Mouse (Mus musculus) spleen, adult 2 months (tissue): Measurements from ENCODE around the gene Fut11. TPM values are rescaled to one million over a fixed set of nuclear protein-coding genes. Genes with fewer than 3 reads are reported as not detected.
A peak's percentile ranks its signal among the peaks of the same experiment; 100 is the strongest.

Experiments used
- DNase-seq, 2 experiments: peaks; one replicate each; pipeline versions ENCODE4 v3.0.0 to v3.0.0-alpha.2; 2012 to 2021; ENCODE audit warnings: low spot score in 2 of 2, low read depth in 1 of 2
- H3K27ac ChIP-seq: fragments of 200-500 bp; 2 replicates; pipeline ENCODE4 v1.5.1; 2012; ENCODE audit warnings: low read length, inconsistent platforms; ENCODE audit not compliant: insufficient read depth
- H3K27me3 ChIP-seq: fragments of 200-500 bp; 2 replicates; pipeline ENCODE4 v1.6.1; 2012; ENCODE audit warnings: mild to moderate bottlenecking, moderate library complexity, low read length, inconsistent platforms; ENCODE audit not compliant: control insufficient read depth, insufficient read depth
- H3K36me3 ChIP-seq: fragments of 200-500 bp; 2 replicates; pipeline ENCODE4 v1.6.1; 2012; ENCODE audit warnings: mild to moderate bottlenecking, low read length, inconsistent platforms; ENCODE audit not compliant: control insufficient read depth, insufficient read depth
- H3K4me1 ChIP-seq: fragments of 200-500 bp; 2 replicates; pipeline ENCODE4 v1.6.1; 2011; ENCODE audit warnings: inconsistent platforms; ENCODE audit not compliant: control insufficient read depth, insufficient read depth, insufficient read length
- H3K4me3 ChIP-seq: fragments of 200-500 bp; 2 replicates; pipeline ENCODE4 v1.5.1; 2011; ENCODE audit warnings: mild to moderate bottlenecking, inconsistent platforms; ENCODE audit not compliant: insufficient read depth, insufficient read length; ENCODE audit errors: extremely low read depth
- CTCF ChIP-seq: fragments of 200-500 bp; IDR thresholded peaks from 2 replicates; pipeline ENCODE4 v1.5.1; 2011; ENCODE audit warnings: mild to moderate bottlenecking, inconsistent platforms; ENCODE audit not compliant: insufficient read depth, insufficient read length, insufficient replicate concordance; ENCODE audit errors: extremely low read depth
- POLR2A ChIP-seq: fragments of 200-500 bp; IDR thresholded peaks from 2 replicates; pipeline ENCODE4 v1.6.1; 2011; ENCODE audit warnings: low read depth, low read length, inconsistent platforms
- WGBS: fragments of 180-500 bp; shearing (Covaris S2); methylation state at CpG from one replicate; pipeline ENCODE4 v1.1.7; 2018; 5-methylcytosine and 5-hydroxymethylcytosine counted together
- polyA plus RNA-seq: library from polyadenylated mRNA; depleted of rRNA; stranded (reverse); fragments of >200 nt; gene quantifications from 2 replicates; pipeline ENCODE4 v1.2.3, GENCODE M21; 2012; rRNA removed

Gene Fut11
- 10.5 and 20.8 TPM in 2 replicates for polyA plus RNA-seq

- peaks cover 25% of the 10 kb centered on the region for H3K36me3 ChIP-seq
- under 1% methylated on average over 107 of the region's 111 CpGs for WGBS
- DNase-seq, result peak; percentile 72 to 80
These were observed at the start of gene Fut11 for GRCm38 (mm10) chr14:20694884-20695760. Fut11 (plus strand) TSS chr14:20694968.

GRCm38 (mm10) chr14:20645547-20645946 lies 49.2 kb upstream of the Fut11 start:
- H3K27ac ChIP-seq, result no peak overlapping the region
- H3K27me3 ChIP-seq, result no peaks in the 10 kb centered on the region
- WGBS, result 58% methylated on average over 3 of the region's 3 CpGs
- no peak for TF ChIP-seq CTCF
- TF ChIP-seq POLR2A, result no peak
- H3K36me3 ChIP-seq, result no peaks in the 10 kb centered on the region
- no peaks in the 10 kb centered on the region for H3K4me1 ChIP-seq
- DNase-seq, result no peak
- H3K4me3 ChIP-seq, result no peak overlapping the region

More at GRCm38 (mm10) chr14:20694884-20695760, at the start of gene Fut11:
- peak; percentile 44 for TF ChIP-seq POLR2A
- no peak for TF ChIP-seq CTCF
- Histone ChIP-seq H3K27me3 (no peaks in the 10 kb centered on the region), H3K4me3 (peak within 1 kb of the TSS; percentile 85), H3K27ac (peak within 1 kb of the TSS; percentile 96), H3K4me1 (peaks cover 11% of the 10 kb centered on the region; the same call in 1 of the 2 replicates)

GRCm38 (mm10) chr14:20646381-20646780 lies 48.4 kb upstream of the Fut11 start:
- Histone ChIP-seq H3K4me1 (no peaks in the 10 kb centered on the region), H3K4me3 (no peak overlapping the region), H3K27me3 (no peaks in the 10 kb centered on the region), H3K36me3 (no peaks in the 10 kb centered on the region), H3K27ac (no peak overlapping the region)
- TF ChIP-seq POLR2A, result no peak
- no peak for TF ChIP-seq CTCF
- DNase-seq, result no peak

- H3K27ac ChIP-seq, result no peak overlapping the region
- WGBS, result 96% methylated on average over 2 of the region's 2 CpGs
- H3K4me3 ChIP-seq, result no peak overlapping the region
- TF ChIP-seq CTCF, result no peak
- TF ChIP-seq POLR2A, result no peak
- H3K27me3 ChIP-seq, result no peaks in the 10 kb centered on the region
- no peaks in the 10 kb centered on the region for H3K4me1 ChIP-seq
- no peaks in the 10 kb centered on the region for H3K36me3 ChIP-seq
- DNase-seq, result no peak
These were observed 43.8 kb upstream of the Fut11 start for GRCm38 (mm10) chr14:20651000-20651399.

- TF ChIP-seq POLR2A, result no peak
- no peak for TF ChIP-seq CTCF
- WGBS, result 80% methylated on average over 4 of the region's 4 CpGs
These were observed 43.0 kb upstream of the Fut11 start for GRCm38 (mm10) chr14:20651722-20652256.

GRCm38 (mm10) chr14:20654690-20655421 lies 39.9 kb upstream of the Fut11 start:
- Histone ChIP-seq H3K27me3 (no peaks in the 10 kb centered on the region), H3K36me3 (no peaks in the 10 kb centered on the region), H3K4me1 (no peaks in the 10 kb centered on the region), H3K27ac (no peak overlapping the region), H3K4me3 (no peak overlapping the region)
- DNase-seq, result no peak
- 76% methylated on average over 9 of the region's 9 CpGs for WGBS
- TF ChIP-seq POLR2A, result no peak
- no peak for TF ChIP-seq CTCF

More at GRCm38 (mm10) chr14:20651722-20652256, 43.0 kb upstream of the Fut11 start:
- Histone ChIP-seq H3K27me3 (no peaks in the 10 kb centered on the region), H3K36me3 (no peaks in the 10 kb centered on the region), H3K4me1 (no peaks in the 10 kb centered on the region), H3K27ac (no peak overlapping the region), H3K4me3 (no peak overlapping the region)
- no peak for DNase-seq
